Mouse (Mus musculus) v-Abl transformed pro-B cells (cell line): ENCODE results near the gene Tent2.

ENCODE experiments used
- in situ Hi-C, 2 experiments: fragments of 400-800 bp; cut with MboI; formaldehyde crosslinking; loops; one replicate each; pipeline ENCODE4 v1.15.1; 2025; ENCODE audit not compliant: unreplicated experiment in 2 of 2

Gene Tent2

GRCm38 (mm10) chr13:93191831-93192645, at the start of gene Tent2:
Gene Tent2, minus strand, starts transcription at chr13:93192385.
- in situ Hi-C loops: loop anchor here (5.0 kb wide), 2 partner anchors 105 to 115 kb away; partner anchors contain the start of gene Homer1 (in 1 of the 2)

DNA sequence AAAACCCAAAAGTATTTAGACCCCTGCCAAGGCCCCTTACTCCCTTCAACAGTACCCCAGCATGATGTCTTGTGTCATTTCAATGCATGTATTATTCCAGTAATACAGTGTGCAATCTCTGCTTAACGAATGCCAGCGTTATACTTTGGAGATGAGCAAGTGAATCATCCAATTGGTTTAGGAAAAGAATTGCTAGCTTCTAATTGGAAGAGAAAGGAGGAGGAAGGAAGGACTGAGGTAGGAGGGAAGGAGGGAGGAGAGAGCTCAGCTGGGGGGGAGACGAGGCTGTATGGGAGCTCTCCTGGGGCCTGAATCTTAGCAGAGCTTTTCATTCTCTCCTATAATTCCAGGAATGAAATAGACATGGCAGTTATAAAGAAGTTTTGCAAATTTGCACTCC, 49.0 kb upstream of the Tent2 start:
- in situ Hi-C loops: loop anchor here (5.0 to 25.0 kb wide), 5 partner anchors 371 to 1329 kb away; no protein-coding TSS in a partner anchor

DNA sequence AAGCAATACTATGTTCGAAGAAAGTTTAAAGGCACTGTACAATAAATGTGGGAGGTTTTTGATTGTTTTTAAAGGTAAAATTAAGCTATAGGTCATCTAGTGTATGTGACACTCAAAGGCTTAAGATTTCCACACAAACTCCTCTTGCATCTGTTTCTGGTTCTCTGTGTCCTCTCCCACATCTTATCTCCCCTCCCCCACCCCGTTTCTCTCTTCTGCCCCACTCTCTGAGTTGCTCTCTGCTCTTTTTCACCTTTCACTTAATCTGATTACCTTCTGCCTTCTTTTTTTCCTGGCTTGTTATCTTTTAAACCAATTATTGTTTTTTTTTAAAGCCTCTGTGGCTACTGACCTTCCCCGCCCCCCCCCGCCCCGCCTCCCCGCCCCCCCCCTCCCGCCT, 47.4 kb upstream of the Tent2 start:
- in situ Hi-C loops: loop anchor here (5.0 to 25.0 kb wide), 3 partner anchors 52 to 1327 kb away; no protein-coding TSS in a partner anchor

DNA sequence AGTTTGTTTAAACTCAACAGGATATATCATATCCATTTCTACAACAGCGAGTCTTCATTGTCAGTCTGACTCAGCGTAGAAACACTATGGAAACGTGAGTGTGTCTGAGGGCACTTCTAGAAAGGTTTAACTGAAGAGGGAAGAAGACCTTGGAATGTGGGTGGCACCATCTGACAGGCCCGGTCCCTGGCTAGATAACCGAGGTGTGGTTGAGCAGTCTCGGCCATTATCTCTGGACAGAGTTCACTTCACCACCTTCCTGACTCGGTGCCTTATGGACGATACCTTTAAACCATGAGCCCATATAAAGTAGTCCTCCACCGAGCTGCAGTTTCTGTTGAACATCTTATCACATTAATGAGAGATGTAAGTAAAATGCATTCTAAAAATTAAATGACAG, 46.9 kb upstream of the Tent2 start:
- in situ Hi-C loops: loop anchor here (5.0 to 25.0 kb wide), 3 partner anchors 52 to 1327 kb away; no protein-coding TSS in a partner anchor

DNA sequence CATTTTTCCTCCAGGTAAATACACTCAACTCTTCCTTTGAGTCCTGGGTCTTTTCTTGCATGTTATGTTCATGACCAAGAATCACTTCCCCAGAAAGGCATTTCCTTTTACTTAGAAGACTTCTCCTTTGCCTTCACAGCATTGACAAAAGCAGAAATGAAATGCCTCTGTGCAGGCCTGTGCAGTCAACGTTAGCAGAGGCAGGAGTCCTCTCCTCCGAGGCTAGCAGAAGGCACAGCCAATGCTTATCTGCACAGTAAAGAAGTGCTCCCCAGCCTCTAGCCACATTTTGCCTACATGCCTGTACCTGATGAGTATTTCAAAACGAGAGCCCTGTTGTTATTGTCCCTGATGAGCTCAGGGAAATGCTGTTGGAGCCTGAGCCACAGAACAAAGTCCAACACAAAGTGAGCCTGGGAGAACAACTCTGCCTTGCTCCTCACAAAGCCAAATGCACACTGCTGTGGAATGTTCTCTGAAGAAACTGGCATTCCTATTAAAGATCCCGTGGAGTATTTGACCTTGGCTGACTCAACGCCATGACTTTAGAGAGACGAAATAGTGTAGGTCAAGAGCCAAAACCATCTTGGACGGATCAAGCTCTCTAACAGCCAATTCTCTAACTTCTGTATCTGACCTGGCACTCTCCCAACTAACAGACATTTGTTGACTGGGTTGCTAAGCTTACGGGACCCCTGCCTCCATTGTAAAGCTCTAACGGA, 45.7 kb upstream of the Tent2 start:
- in situ Hi-C loops: loop anchor here (5.0 to 25.0 kb wide), 3 partner anchors 51 to 1326 kb away; no protein-coding TSS in a partner anchor

GRCm38 (mm10) chr13:93234267-93235039, 42.3 kb upstream of the Tent2 start:
- in situ Hi-C loops: loop anchor here (5.0 to 25.0 kb wide), 3 partner anchors 47 to 1322 kb away; no protein-coding TSS in a partner anchor

DNA sequence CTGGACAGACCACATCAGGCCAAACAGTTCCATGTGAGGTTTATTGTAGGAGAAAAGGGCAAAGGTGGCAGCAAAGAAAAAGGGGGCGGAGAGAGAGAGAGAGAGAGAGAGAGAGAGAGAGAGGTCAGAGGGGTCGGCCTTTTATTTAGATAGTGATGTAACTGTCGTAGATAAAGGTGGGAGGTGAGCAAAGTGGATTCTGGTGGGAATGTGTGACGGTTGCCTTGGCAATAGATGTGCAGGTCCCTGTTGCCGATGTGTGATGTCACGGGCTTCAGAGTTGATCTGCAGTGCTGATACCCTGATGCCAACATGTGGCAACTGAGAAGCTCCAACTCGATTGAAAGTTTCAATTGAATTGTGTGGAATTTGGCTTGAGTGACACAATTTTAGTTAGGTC, 40.1 kb upstream of the Tent2 start:
- in situ Hi-C loops: loop anchor here (25.0 kb wide), 2 partner anchors 380 to 1320 kb away; no protein-coding TSS in a partner anchor

- in situ Hi-C loops: loop anchor here (25.0 kb wide), 2 partner anchors 381 to 1319 kb away; no protein-coding TSS in a partner anchor
Measured at GRCm38 (mm10) chr13:93231016-93231415, 38.8 kb upstream of the Tent2 start.

GRCm38 (mm10) chr13:93211741-93212140, 19.6 kb upstream of the Tent2 start:
- in situ Hi-C loops: no loop called here

DNA sequence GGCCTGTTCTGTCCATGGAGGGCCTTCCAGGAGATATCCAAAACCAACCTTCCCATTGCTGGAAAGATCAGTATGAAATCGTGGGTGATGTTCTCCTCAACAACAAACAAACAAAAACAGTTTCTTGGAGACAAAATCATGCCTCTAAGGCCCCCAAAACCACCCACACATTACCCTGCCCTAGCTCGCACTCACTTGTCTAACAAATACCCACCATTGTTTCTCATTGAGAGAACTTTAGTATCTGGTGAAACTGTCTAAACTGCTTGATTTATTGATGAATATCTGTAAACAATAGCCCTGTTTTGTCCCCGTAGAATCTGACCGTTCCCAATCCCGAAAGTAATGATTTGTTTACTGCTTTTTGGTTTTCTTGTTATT, 451 bp upstream of the Tent2 start:
- in situ Hi-C loops: loop anchor here (5.0 kb wide), 2 partner anchors 105 to 115 kb away; partner anchors contain the start of gene Homer1 (in 1 of the 2)

DNA sequence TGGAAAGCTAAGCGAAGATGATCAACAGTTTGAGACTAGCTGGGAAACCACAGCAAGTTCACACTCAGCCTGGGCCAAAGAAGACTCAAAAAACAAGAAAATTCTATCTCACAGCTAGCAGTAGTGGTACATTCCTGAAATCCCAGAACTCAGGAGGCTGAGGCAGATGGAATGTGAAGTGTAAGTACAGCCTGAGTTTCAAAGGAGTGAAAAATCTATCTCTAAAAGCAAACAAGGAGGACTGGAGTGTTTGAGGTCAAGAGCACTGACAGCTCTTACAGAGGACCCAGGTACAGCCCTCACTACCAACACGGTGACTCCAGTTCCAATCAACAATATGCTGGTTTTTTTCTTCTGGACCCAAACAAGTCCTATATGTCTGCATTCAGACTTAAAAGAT, 2.8 kb downstream of the Tent2 start:
- in situ Hi-C loops: loop anchor here in 1 of 2 experiments (5.0 to 10.0 kb wide), 2 partner anchors 48 to 95 kb away; no protein-coding TSS in a partner anchor

DNA sequence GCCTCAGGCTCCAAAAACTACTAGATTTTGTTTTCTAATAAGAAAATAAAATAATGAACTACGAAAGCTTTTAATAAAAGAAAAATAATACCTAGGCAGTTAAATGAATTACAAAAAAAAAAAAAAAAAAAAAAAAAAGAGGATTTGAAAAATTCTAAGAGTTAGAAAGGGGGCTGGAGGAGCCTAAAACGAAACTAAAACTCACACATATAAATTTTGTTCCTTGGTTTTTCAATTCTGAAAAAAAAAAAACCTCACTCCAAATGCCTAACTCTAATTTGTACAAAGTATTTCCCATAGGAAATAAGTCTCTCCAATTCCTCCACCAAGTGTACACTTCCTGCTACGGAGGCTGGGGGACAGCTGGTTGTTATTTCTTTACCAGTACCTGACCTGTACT, 3.4 kb downstream of the Tent2 start:
- in situ Hi-C loops: loop anchor here in 1 of 2 experiments (5.0 to 10.0 kb wide), 2 partner anchors 49 to 94 kb away; no protein-coding TSS in a partner anchor

- in situ Hi-C loops: loop anchor here in 1 of 2 experiments (5.0 to 10.0 kb wide), 2 partner anchors 50 to 93 kb away; no protein-coding TSS in a partner anchor
Measured at GRCm38 (mm10) chr13:93187792-93188191, 4.4 kb downstream of the Tent2 start.

DNA sequence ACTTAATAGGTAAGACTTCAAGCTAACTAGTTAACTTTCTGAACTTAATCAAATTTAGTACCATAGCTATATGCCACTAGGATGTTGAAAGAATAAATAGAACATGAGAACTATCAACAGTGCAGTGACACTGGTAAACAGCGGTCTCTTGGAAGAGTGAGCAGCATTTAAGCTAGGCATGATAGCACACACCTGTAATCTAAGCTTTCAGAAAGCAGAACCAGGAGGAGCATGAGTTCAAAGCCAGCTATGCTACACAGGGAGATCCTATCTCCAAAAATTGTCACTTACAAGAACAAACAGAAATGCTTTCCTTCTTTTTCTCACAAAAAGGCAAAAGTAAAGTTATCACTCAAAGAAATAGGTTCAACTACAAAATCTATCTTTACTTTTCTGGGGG, 11.8 kb downstream of the Tent2 start:
- in situ Hi-C loops: loop anchor here in 1 of 2 experiments (10.0 kb wide), 1 partner anchor 86 kb away; no protein-coding TSS in a partner anchor

- in situ Hi-C loops: no loop called here
Measured at GRCm38 (mm10) chr13:93179522-93179921, 12.7 kb downstream of the Tent2 start.

DNA sequence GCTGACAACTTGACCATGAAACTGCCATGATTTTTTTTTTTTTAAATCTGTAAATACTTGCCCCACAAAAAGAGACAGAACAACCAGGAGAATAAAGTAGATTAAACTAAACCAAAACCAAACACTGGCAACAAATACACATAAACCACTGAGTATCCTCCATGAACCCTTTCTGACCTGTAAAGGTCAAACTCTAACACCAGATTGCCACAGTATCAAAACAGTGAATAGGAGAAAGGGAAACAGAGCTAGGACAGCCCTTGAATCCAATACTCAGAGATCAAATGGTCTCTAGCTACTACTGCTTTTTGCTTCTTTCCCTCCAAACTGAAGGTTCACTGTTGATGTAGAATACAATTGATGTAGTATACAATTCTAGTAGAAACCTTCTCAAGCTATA, 14.6 kb downstream of the Tent2 start:
- in situ Hi-C loops: no loop called here

- in situ Hi-C loops: no loop called here
Measured at GRCm38 (mm10) chr13:93163303-93163702, 28.9 kb downstream of the Tent2 start.

GRCm38 (mm10) chr13:93162456-93162855, 29.7 kb downstream of the Tent2 start:
- in situ Hi-C loops: no loop called here

GRCm38 (mm10) chr13:93158261-93158660, 33.9 kb downstream of the Tent2 start:
- in situ Hi-C loops: no loop called here

GRCm38 (mm10) chr13:93153280-93153679, 38.9 kb downstream of the Tent2 start:
- in situ Hi-C loops: no loop called here
